Mouse (Mus musculus) liver, embryonic 12.5 days (tissue): ENCODE results near the gene Rpgrip1l. TPM values are rescaled to one million over a fixed set of nuclear protein-coding genes. Genes with fewer than 3 reads are reported as not detected.

ENCODE experiments used
- ATAC-seq: fragments of 200-750 bp; cut with Nextera tagmentation; 2 replicates; pipeline ENCODE4 v1.8.0; 2017; ENCODE audit warnings: moderate number of reproducible peaks, mild to moderate bottlenecking, moderate library complexity
- H3K27ac ChIP-seq: fragments of 300-500 bp; sonication (generic); 2 replicates; pipeline ENCODE4 v1.5.1; 2016; ENCODE audit warnings: mild to moderate bottlenecking
- H3K27me3 ChIP-seq: fragments of 300-500 bp; sonication (generic); replicated peaks from 2 replicates; pipeline ENCODE4 v1.6.1; 2016; ENCODE audit warnings: mild to moderate bottlenecking, moderate library complexity
- H3K36me3 ChIP-seq: fragments of 300-500 bp; sonication (generic); 2 replicates; pipeline ENCODE4 v1.6.1; 2016; ENCODE audit warnings: mild to moderate bottlenecking, moderate library complexity
- H3K4me1 ChIP-seq: fragments of 300-500 bp; sonication (generic); 2 replicates; pipeline ENCODE4 v1.6.1; 2016
- H3K4me2 ChIP-seq: fragments of 300-500 bp; sonication (generic); 2 replicates; pipeline ENCODE4 v1.6.1; 2016; ENCODE audit warnings: mild to moderate bottlenecking, moderate library complexity
- H3K4me3 ChIP-seq: fragments of 300-500 bp; sonication (generic); 2 replicates; pipeline ENCODE4 v1.5.1; 2016; ENCODE audit warnings: mild to moderate bottlenecking, moderate library complexity
- H3K9ac ChIP-seq: fragments of 300-500 bp; sonication (generic); 2 replicates; pipeline ENCODE4 v1.6.1; 2016; ENCODE audit warnings: mild to moderate bottlenecking, moderate library complexity
- H3K9me3 ChIP-seq: fragments of 300-500 bp; sonication (generic); replicated peaks from 2 replicates; pipeline ENCODE4 v1.6.1; 2016; ENCODE audit warnings: mild to moderate bottlenecking, moderate library complexity
- WGBS: fragments of 180-500 bp; shearing (Covaris S2); methylation state at CpG from one replicate; pipeline ENCODE4 v1.1.7; 2016; ENCODE audit not compliant: insufficient replicate concordance; 5-methylcytosine and 5-hydroxymethylcytosine counted together
- polyA plus RNA-seq: library from polyadenylated mRNA; unstranded; fragments of >200 nt; fragmentation: Nextera tagmentation; extraction: Ambion mirVana; gene quantifications from 2 replicates; pipeline ENCODE4 v1.2.1, GENCODE M21; 2016

The Rpgrip1l gene
- polyA plus RNA-seq, 1 experiment from 2014 or later: 3.5 TPM

DNA sequence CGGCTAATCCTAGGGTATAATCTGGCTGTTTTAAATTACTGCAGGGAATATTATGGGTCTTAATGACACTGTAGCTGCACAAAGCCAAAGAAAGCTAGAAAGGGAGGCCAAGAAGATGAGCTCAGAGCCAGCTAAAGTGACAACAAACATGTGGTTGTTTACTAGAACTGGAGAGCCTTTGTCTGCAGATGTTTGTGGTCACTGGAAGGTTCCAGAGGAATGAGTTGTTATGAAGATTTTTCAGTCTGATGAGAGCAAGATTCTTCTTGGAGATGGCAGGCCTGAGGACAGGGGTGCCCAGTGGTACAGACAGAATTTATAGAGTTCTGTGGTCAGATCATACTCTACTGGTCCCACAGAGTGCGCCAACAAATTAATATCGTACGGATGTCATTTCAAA lies 94.8 kb downstream of the Rpgrip1l start:
- Histone ChIP-seq H3K27ac (no peak overlapping the region), H3K4me2 (no peak overlapping the region), H3K4me3 (no peak overlapping the region), H3K4me1 (no peaks in the 10 kb centered on the region), H3K27me3 (no peaks in the 10 kb centered on the region), H3K9ac (no peak overlapping the region), H3K9me3 (no peaks in the 10 kb centered on the region), H3K36me3 (no peaks in the 10 kb centered on the region)
- WGBS: 78% methylated on average over 4 of the region's 4 CpGs
- no peak for ATAC-seq

DNA sequence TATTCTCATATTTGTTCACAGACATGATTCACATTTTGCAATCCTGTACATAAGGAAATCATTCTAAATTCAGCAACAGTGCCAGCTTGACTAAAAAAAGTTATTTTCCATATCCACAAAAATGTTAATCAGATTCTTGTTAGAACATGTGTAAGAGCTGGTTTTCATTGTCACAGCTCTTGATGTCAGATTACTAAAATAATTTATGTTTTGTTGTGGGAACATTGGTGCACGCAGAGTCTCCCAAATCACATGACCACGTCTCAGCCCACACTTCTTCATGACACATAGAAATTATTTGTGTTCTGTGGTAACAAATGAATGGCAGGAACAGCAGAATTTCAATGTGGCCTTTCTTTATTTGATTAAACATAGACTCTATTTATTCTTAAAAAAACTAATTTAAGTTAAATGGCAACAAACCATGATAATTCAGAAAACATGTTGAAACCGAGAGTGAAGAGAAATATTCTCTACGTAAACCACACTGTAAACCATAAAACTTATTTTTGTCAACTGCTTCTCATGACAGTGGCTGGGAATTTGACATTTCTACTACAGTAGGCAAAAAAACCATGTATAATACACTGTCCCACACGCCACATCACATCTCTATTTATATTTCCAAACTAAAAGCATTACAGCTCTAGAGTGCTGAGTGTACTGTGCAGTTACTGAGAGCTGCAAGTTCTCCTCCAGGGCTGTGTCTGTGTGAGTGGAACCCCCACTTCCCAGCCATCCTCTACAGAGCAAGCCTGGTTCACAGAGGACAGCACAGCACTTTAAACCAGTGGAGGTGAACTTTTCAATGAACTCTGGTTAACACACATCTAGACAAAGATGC lies 95.8 kb downstream of the Rpgrip1l start:
- Histone ChIP-seq H3K4me1 (no peaks in the 10 kb centered on the region), H3K9me3 (no peaks in the 10 kb centered on the region), H3K4me2 (no peak overlapping the region), H3K36me3 (no peaks in the 10 kb centered on the region), H3K27ac (no peak overlapping the region), H3K27me3 (no peaks in the 10 kb centered on the region), H3K4me3 (no peak overlapping the region), H3K9ac (no peak overlapping the region)
- WGBS: 77% methylated on average over 5 of the region's 5 CpGs
- ATAC-seq: no peak

DNA sequence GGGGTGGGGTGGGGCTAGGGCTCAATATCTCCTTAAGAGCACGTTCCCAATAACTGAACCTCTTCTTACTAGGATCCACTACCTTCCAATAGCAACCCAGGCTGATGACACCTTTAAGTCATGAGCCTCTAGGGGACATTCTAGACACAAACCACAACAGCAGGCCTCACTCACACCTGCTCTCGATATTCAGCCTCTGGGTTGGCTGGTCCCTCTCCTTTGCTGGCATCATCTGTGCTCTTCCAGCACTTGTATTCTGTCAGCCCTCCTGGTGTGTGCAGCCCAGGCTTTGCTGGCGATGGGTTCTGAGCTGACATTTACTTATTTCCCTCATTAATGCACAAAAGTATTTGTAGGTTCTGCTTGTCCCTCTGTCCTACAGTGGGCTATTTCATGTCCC lies 98.8 kb downstream of the Rpgrip1l start:
- Histone ChIP-seq H3K4me1 (no peaks in the 10 kb centered on the region), H3K4me2 (no peak overlapping the region), H3K27me3 (no peaks in the 10 kb centered on the region), H3K9me3 (no peaks in the 10 kb centered on the region), H3K36me3 (no peaks in the 10 kb centered on the region), H3K9ac (no peak overlapping the region), H3K27ac (no peak overlapping the region), H3K4me3 (no peak overlapping the region)
- 63% methylated on average over 3 of the region's 3 CpGs for WGBS
- ATAC-seq: no peak

DNA sequence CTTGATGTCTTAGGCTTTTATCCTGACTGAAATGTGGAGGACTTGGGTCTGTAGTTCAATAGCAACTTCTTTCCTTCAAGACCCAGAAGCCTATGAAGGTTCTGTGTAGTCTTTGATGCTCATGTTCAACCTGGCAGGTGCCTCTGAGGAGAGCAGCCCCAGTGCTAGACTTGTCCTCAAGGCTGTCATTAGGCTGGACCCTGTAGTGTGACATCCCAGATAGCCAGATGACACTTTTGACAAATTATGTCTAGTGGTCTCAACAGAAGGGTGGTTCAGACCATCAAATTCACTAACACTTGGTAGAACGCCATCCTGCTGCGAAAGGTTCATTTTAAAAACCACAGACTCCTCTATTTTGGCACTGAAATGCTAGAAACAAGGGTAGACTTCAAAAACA lies 100.1 kb downstream of the Rpgrip1l start:
- H3K4me3 ChIP-seq: no peak overlapping the region
- no peaks in the 10 kb centered on the region for H3K9me3 ChIP-seq
- H3K36me3 ChIP-seq: no peaks in the 10 kb centered on the region
- WGBS: 76% methylated on average over 2 of the region's 2 CpGs
- no peak overlapping the region for H3K9ac ChIP-seq
- H3K27me3 ChIP-seq: no peaks in the 10 kb centered on the region
- H3K4me2 ChIP-seq: no peak overlapping the region
- H3K27ac ChIP-seq: no peak overlapping the region
- 0 out of 2 replicates have a peak, but pooled peaks cover under 1% of the 10 kb centered on the region for H3K4me1 ChIP-seq
- no peak for ATAC-seq

DNA sequence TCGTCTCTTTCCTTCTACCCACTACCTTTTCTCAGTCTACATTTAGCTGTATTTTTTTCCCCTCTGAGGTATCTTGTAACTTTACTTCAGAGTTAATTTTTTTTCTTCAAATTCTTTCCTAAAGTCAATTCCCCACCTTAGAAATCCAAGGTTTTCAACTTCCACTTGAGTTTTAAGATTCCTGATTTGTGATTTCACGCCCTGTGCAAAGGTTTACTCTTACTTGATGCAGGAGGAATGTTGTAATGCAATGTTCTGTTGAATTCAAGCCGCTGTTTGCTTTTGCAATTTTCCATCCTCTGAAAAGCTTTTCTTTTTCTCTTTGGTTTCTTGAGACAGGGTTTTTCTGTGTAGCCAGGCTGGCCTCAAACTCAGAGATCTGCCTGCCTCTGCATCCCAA lies 103.4 kb downstream of the Rpgrip1l start:
- Histone ChIP-seq H3K4me2 (no peak overlapping the region), H3K4me1 (0 out of 2 replicates have a peak, but pooled peaks cover 5% of the 10 kb centered on the region), H3K27ac (no peak overlapping the region), H3K9me3 (no peaks in the 10 kb centered on the region), H3K4me3 (no peak overlapping the region), H3K9ac (no peak overlapping the region), H3K36me3 (no peaks in the 10 kb centered on the region), H3K27me3 (no peaks in the 10 kb centered on the region)
- WGBS: 50% methylated on average over 3 of the region's 3 CpGs
- no peak for ATAC-seq

DNA sequence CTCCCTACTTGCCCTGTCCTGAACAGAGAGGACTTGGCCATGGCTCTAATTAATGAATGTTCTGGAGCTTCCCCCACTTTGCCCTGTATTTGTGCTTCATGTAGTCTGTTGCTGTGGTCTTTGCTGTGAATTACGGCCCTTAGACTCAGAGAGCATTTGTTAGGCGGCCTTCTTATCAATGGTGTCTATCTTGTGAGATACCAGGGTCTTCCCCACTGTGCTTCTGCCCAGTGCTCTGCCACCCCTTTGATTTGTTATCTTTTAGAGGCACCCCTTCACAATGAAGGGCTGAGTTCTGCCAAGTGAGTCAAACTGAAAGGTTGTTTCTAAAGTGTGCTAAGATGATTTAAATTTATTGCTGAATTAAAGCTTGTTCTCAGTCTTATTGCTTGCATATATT lies 105.4 kb downstream of the Rpgrip1l start:
- H3K27ac ChIP-seq: no peak overlapping the region
- no peaks in the 10 kb centered on the region for H3K36me3 ChIP-seq
- H3K4me1 ChIP-seq: 0 out of 2 replicates have a peak, but pooled peaks cover 5% of the 10 kb centered on the region
- ATAC-seq: no peak
- H3K4me2 ChIP-seq: no peak overlapping the region
- no peak overlapping the region for H3K9ac ChIP-seq
- WGBS: 28% methylated on average over 2 of the region's 2 CpGs
- H3K4me3 ChIP-seq: no peak overlapping the region
- H3K27me3 ChIP-seq: no peaks in the 10 kb centered on the region
- no peaks in the 10 kb centered on the region for H3K9me3 ChIP-seq

DNA sequence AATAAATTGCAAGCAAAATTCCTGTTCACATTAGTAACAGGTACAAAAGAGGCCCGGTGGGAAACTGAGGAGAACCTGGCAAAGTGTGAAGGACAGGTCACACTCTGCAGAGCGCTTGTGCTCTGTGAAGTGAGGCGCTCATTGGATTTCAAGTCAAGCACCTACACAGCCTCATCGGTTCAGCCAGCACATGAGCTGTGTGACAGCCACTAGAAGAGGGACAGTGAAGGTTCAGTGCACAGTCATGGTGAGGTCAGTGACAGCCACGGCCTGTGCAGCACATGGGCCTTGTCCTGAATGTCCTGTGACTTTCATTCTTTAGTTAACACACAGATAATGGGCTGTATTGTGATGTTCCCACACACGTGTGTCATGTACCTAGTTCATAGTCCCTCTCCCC lies 107.2 kb downstream of the Rpgrip1l start:
- Histone ChIP-seq H3K36me3 (no peaks in the 10 kb centered on the region), H3K27me3 (no peaks in the 10 kb centered on the region), H3K9me3 (no peaks in the 10 kb centered on the region), H3K27ac (no peak overlapping the region), H3K4me2 (no peak overlapping the region), H3K4me3 (no peak overlapping the region), H3K9ac (no peak overlapping the region), H3K4me1 (0 out of 2 replicates have a peak, but pooled peaks cover 5% of the 10 kb centered on the region)
- 60% methylated on average over 6 of the region's 6 CpGs for WGBS
- ATAC-seq: no peak

DNA sequence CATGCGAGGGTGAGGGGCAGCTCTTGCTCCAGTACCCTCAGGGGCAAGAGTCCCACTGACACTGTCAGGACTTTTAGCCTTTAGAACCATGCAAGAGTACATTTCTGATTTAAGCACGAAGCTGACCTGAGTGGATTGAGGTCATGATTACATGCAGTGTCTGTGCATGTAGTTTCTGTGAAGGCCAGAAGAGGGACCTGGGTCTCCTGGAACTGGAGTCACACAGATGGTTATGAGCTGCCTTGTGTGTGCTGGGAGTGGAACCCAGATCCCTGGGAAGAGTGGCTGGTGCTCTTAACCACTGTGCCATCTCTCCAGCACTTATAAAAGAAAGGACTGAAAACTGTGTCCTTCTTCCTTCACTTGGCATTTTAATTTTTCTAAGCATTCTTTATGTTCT lies 111.9 kb downstream of the Rpgrip1l start:
- Histone ChIP-seq H3K4me3 (no peak overlapping the region), H3K27ac (no peak overlapping the region), H3K4me2 (no peak overlapping the region), H3K4me1 (no peaks in the 10 kb centered on the region), H3K27me3 (no peaks in the 10 kb centered on the region), H3K36me3 (no peaks in the 10 kb centered on the region), H3K9me3 (no peaks in the 10 kb centered on the region), H3K9ac (no peak overlapping the region)
- 63% methylated on average over 2 of the region's 2 CpGs for WGBS
- no peak for ATAC-seq

DNA sequence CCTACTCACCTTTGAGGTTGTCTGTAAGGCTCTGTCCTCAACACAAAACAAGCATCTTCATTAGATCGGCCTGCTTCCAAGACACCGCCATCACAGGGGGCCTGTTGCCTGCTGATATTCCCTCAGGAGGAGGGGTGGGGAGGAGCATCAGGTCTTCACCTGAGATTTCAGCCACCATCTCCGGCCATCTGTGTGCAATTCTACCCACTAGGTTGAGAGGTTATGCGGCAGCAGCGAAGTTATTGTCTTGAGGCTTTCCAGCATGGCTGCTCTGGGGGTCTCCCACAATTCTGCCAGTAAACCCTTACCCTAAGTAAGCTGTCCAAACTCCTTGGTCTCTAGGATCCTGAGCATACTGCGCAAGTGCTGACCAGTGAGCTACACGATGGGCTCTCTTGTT lies 113.2 kb downstream of the Rpgrip1l start, which contains the start of gene Aktip:
Aktip (minus strand) TSS at position 101 of the 400 bp plus-strand sequence.
- no peak within 1 kb of the TSS for H3K27ac ChIP-seq
- H3K36me3 ChIP-seq: no peaks in the 10 kb centered on the region
- no peaks in the 10 kb centered on the region for H3K4me1 ChIP-seq
- 77% methylated on average over 7 of the region's 7 CpGs for WGBS
- H3K4me2 ChIP-seq: no peak within 1 kb of the TSS
- H3K9ac ChIP-seq: no peak within 1 kb of the TSS
- no peaks in the 10 kb centered on the region for H3K27me3 ChIP-seq
- ATAC-seq: no peak
- H3K9me3 ChIP-seq: no peaks in the 10 kb centered on the region
- H3K4me3 ChIP-seq: no peak within 1 kb of the TSS

DNA sequence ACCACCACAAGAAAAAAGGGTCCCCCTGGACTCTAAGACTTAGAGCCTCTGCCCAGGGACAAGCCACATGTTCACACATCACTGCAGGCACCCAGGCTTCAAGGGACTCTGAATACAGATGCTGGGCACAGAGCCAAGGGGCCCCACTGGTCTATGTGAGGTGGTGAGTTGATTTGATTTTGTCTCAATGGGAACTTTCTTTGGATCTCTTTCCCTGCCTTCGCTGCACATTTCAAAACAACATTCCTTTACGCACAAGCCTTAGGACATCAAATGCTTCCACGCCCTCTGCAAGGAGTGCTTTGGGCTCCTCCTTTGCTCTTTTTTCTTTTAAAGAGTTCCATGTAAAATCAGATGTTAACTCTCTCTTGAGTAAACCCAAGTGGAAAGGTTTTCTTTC lies 115.0 kb downstream of the Rpgrip1l start:
- no peaks in the 10 kb centered on the region for H3K9me3 ChIP-seq
- H3K36me3 ChIP-seq: no peaks in the 10 kb centered on the region
- no peak overlapping the region for H3K4me2 ChIP-seq
- H3K9ac ChIP-seq: no peak overlapping the region
- no peaks in the 10 kb centered on the region for H3K4me1 ChIP-seq
- no peak overlapping the region for H3K4me3 ChIP-seq
- H3K27ac ChIP-seq: no peak overlapping the region
- peaks cover 8% of the 10 kb centered on the region; the same call in 1 of the 2 replicates for H3K27me3 ChIP-seq
- WGBS: 77% methylated on average over 3 of the region's 3 CpGs
- no peak for ATAC-seq

DNA sequence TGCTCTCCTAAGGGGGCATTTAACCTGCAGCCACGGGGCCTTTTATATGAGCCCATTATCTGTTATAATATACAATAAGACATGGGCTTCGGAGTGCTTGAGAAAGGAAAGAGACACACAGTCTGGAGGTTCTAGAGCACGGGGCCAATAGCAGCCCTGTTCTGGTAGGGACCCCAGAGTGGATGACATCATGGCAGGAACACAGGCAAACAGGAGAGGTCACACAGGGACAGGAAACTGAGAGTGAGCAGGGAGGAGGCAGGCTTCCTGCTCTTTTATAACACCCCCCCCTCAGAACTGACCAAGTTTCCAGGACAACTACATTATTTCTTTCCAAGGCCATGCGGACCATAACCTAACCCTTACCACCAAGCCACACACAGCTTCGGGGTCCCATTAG lies 115.8 kb downstream of the Rpgrip1l start:
- H3K4me2 ChIP-seq: no peak overlapping the region
- no peaks in the 10 kb centered on the region for H3K4me1 ChIP-seq
- no peaks in the 10 kb centered on the region for H3K36me3 ChIP-seq
- H3K9me3 ChIP-seq: no peaks in the 10 kb centered on the region
- H3K4me3 ChIP-seq: no peak overlapping the region
- H3K27me3 ChIP-seq: peaks cover 14% of the 10 kb centered on the region
- no peak for ATAC-seq
- H3K9ac ChIP-seq: no peak overlapping the region
- no peak overlapping the region for H3K27ac ChIP-seq
- 62% methylated on average over 5 of the region's 5 CpGs for WGBS

DNA sequence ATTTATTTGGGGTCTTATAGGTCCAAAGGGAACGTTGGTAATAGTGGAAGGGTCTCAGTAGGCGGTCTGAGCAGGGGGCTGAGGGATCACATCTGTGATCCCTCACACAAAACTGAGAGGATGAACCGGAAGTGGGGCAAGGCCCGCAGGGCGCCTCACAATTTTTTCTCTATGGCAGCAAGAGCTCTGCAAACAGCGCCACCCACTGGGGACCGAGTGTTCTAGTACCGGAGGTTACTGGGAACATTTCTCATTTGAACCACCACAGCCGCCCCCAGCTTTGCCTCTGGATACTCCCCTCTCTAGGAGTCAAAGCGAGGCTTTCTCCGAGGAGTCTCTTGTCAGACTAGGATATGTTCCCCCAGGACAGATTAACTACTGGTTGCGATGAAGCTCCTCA lies 116.4 kb downstream of the Rpgrip1l start:
- Histone ChIP-seq H3K4me3 (no peak overlapping the region), H3K4me2 (no peak overlapping the region), H3K27me3 (peaks cover 14% of the 10 kb centered on the region), H3K27ac (no peak overlapping the region), H3K9me3 (no peaks in the 10 kb centered on the region), H3K4me1 (no peaks in the 10 kb centered on the region), H3K9ac (no peak overlapping the region), H3K36me3 (no peaks in the 10 kb centered on the region)
- WGBS: 75% methylated on average over 12 of the region's 12 CpGs
- no peak for ATAC-seq

DNA sequence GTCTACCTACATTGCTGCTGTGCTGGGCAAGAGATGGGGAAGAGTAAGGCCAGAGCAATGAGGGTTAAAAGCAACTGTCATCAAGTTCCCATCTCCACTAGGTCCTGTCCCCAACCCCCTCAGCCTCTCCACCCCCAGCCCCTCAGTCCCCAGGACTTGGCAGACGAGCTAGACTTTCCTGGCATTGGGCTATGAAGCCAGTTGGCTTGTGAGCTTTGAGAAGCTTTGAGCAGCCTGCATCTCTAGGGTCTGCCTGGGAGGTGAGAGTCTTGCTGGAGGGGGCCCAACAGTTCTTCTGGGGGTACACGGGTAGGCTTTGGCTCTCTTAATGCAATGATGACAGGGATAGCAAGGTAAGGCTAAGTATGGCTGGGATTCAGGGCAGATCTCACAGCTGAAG lies 119.0 kb downstream of the Rpgrip1l start:
- Histone ChIP-seq H3K9ac (no peak overlapping the region), H3K27me3 (peaks cover 31% of the 10 kb centered on the region), H3K4me1 (no peaks in the 10 kb centered on the region), H3K9me3 (no peaks in the 10 kb centered on the region), H3K4me2 (no peak overlapping the region), H3K27ac (no peak overlapping the region), H3K4me3 (no peak overlapping the region), H3K36me3 (no peaks in the 10 kb centered on the region)
- WGBS: 63% methylated on average over 2 of the region's 2 CpGs
- no peak for ATAC-seq
